8 mouse cellular contexts compared by ENCODE assay signal in genomic region chr13:31658963-31659362, GRCm38 (mm10). TPM values are rescaled to one million over a fixed set of nuclear protein-coding genes. Genes with fewer than 3 reads are reported as not detected.
DNase-seq lines count a peak whose midpoint lies in the region; ATAC-seq lines count a peak whose summit lies in the region.

No protein-coding gene starts in this region.

- no peak overlapping the region for H3K27ac ChIP-seq in limb, embryonic 11.5 days (replicated peaks; ENCODE audit: low read depth, low read length)
- no peak overlapping the region for H3K27ac ChIP-seq in neural tube, embryonic 15.5 days (replicated peaks)

- no peaks in the 10 kb centered on the region for H3K36me3 ChIP-seq in limb, embryonic 11.5 days (ENCODE audit: control insufficient read depth, insufficient read depth, low read length)
- H3K36me3 ChIP-seq in neural tube, embryonic 15.5 days, result no peaks in the 10 kb centered on the region

- no peak for ATAC-seq in limb, embryonic 11.5 days (ENCODE audit: insufficient number of reproducible peaks, low FRiP score, low TSS enrichment, low read depth)
- ATAC-seq in neural tube, embryonic 15.5 days (ENCODE audit: low FRiP score), result peak; percentile 70; the same call in 1 of the 2 replicates
- ATAC-seq in activated CD4-positive, CD25-positive, alpha-beta regulatory T cell, adult 4 months, result no peak

- no peak overlapping the region for H3K4me2 ChIP-seq in limb, embryonic 11.5 days (ENCODE audit: low read depth, severe bottlenecking)
- no peak overlapping the region for H3K4me2 ChIP-seq in neural tube, embryonic 15.5 days

- 0 out of 2 replicates have a peak, but pooled peaks cover 3% of the 10 kb centered on the region for H3K4me1 ChIP-seq in limb, embryonic 11.5 days (ENCODE audit: control insufficient read depth, insufficient read depth, low read length)
- no peaks in the 10 kb centered on the region for H3K4me1 ChIP-seq in neural tube, embryonic 15.5 days

- no peaks in the 10 kb centered on the region for H3K27me3 ChIP-seq in limb, embryonic 11.5 days (ENCODE audit: control insufficient read depth, insufficient read depth, low read length)
- H3K27me3 ChIP-seq in neural tube, embryonic 15.5 days (replicated peaks), result peaks cover 5% of the 10 kb centered on the region; the same call in 1 of the 2 replicates

- H3K4me3 ChIP-seq in limb, embryonic 11.5 days (ENCODE audit: low read depth, low read length), result no peak overlapping the region
- H3K4me3 ChIP-seq in neural tube, embryonic 15.5 days (replicated peaks), result no peak overlapping the region

- WGBS in limb, embryonic 11.5 days, result 8% methylated on average over 3 of the region's 3 CpGs
- 6% methylated on average over 3 of the region's 3 CpGs for WGBS in neural tube, embryonic 15.5 days

- no peaks in the 10 kb centered on the region for H3K9me3 ChIP-seq in limb, embryonic 11.5 days (ENCODE audit: control insufficient read depth, low read length)
- H3K9me3 ChIP-seq in neural tube, embryonic 15.5 days (replicated peaks), result no peaks in the 10 kb centered on the region

- peak; percentile 13 to 63 for DNase-seq in kidney, adult 8-10 months
- no peak for DNase-seq in kidney, adult 11 months
- peak; percentile 79 for DNase-seq in adrenal gland, postnatal 10 days
- DNase-seq in fibroblast of lung, adult 2 months (ENCODE audit: low read depth), result peak; percentile 53
- DNase-seq in kidney, adult 9 months, result peak; percentile 55
- DNase-seq in limb, embryonic 11.5 days (ENCODE audit: low spot score), result peak; percentile 86

- no peak overlapping the region for H3K9ac ChIP-seq in limb, embryonic 11.5 days (ENCODE audit: low read length)
- no peak overlapping the region for H3K9ac ChIP-seq in neural tube, embryonic 15.5 days (replicated peaks)

RNA-seq across cellular contexts. Expression of gene Foxf2, which starts 33.3 kb away (rescaled TPM):
- not detected for total RNA-seq in adrenal gland, postnatal 10 days (2021)
- 0.20 and 0.71 TPM in 2 replicates for polyA plus RNA-seq in limb, embryonic 11.5 days (2014; fragmentation: Nextera tagmentation; extraction: Ambion mirVana)
- polyA plus RNA-seq in neural tube, embryonic 15.5 days (2015; fragmentation: Nextera tagmentation; extraction: Ambion mirVana), result 4.5 and 6.3 TPM in 2 replicates
- polyA plus RNA-seq in activated CD4-positive, CD25-positive, alpha-beta regulatory T cell, adult 4 months (2017; shearing (Covaris generic)), result not detected
